Mouse (Mus musculus) frontal cortex, postnatal 10 days (tissue): ENCODE measurements at regions not wholly inside any gene's neighbourhood (a gene's known extent, or its start where the extent isn't known, plus 50 kb on each side); places are given as distances from the start of the nearest gene placed in this dataset.

Source experiments
- DNase-seq, 2 experiments: peaks; one replicate each; pipeline ENCODE4 v3.0.0; 2022; ENCODE audit warnings: low spot score in 2 of 2, mixed read lengths in 1 of 2

- no peak for DNase-seq
These were observed 76.5 kb downstream of the Gja1 start for GRCm38 (mm10) chr10:56453578-56454069.

GRCm38 (mm10) chr10:56455867-56456468 is 78.8 kb downstream of the Gja1 start:
- DNase-seq = no peak

GRCm38 (mm10) chr10:56468537-56468936 is 91.4 kb downstream of the Gja1 start:
- DNase-seq = no peak

- peak in 1 of 2 experiments; percentile 9 for DNase-seq
These were observed 92.0 kb downstream of the Gja1 start for GRCm38 (mm10) chr10:56468993-56469712.

- DNase-seq = no peak
These were observed 92.8 kb downstream of the Gja1 start for GRCm38 (mm10) chr10:56469895-56470294.

- DNase-seq = no peak
These were observed 97.8 kb downstream of the Gja1 start for GRCm38 (mm10) chr10:56474951-56475350.

GRCm38 (mm10) chr10:56482156-56482716 is 105.1 kb downstream of the Gja1 start:
- no peak for DNase-seq

GRCm38 (mm10) chr10:56484931-56485330 is 107.8 kb downstream of the Gja1 start:
- DNase-seq = no peak

- DNase-seq = no peak
These were observed 108.6 kb downstream of the Gja1 start for GRCm38 (mm10) chr10:56485746-56486145.

GRCm38 (mm10) chr10:56486584-56486983 is 109.5 kb downstream of the Gja1 start:
- no peak for DNase-seq

- DNase-seq = no peak
These were observed 116.3 kb downstream of the Gja1 start for GRCm38 (mm10) chr10:56493461-56493860.

- DNase-seq = no peak
These were observed 118.2 kb downstream of the Gja1 start for GRCm38 (mm10) chr10:56495352-56495751.

GRCm38 (mm10) chr10:56519041-56519440 is 141.9 kb downstream of the Gja1 start:
- DNase-seq = no peak

- no peak for DNase-seq
These were observed 148.7 kb downstream of the Gja1 start for GRCm38 (mm10) chr10:56525791-56526190.

- no peak for DNase-seq
These were observed 160.0 kb downstream of the Gja1 start for GRCm38 (mm10) chr10:56537091-56537490.

- no peak for DNase-seq
These were observed 162.8 kb downstream of the Gja1 start for GRCm38 (mm10) chr10:56539827-56540511.

GRCm38 (mm10) chr10:56542106-56542505 is 165.0 kb downstream of the Gja1 start:
- DNase-seq = no peak

GRCm38 (mm10) chr10:56545989-56546388 is 168.9 kb downstream of the Gja1 start:
- no peak for DNase-seq

GRCm38 (mm10) chr10:56546824-56547223 is 169.7 kb downstream of the Gja1 start:
- DNase-seq = no peak

GRCm38 (mm10) chr10:56547825-56548224 is 170.7 kb downstream of the Gja1 start:
- no peak for DNase-seq

GRCm38 (mm10) chr10:56566836-56567442 is 189.8 kb downstream of the Gja1 start:
- DNase-seq = no peak

GRCm38 (mm10) chr10:56582065-56582464 is 204.9 kb downstream of the Gja1 start:
- DNase-seq = no peak
